Mouse (Mus musculus) brain, embryonic 14.5 days (tissue): ENCODE results near the gene Cnot10.

Experiments
- CTCF ChIP-seq: fragments of 200-500 bp; IDR thresholded peaks from 2 replicates; pipeline ENCODE4 v1.5.1; 2012; ENCODE audit warnings: inconsistent platforms, mild to moderate bottlenecking, moderate library complexity, borderline replicate concordance; ENCODE audit not compliant: insufficient read depth, insufficient read length; ENCODE audit errors: extremely low read depth
- POLR2A ChIP-seq: fragments of 200-500 bp; IDR thresholded peaks from 2 replicates; pipeline ENCODE4 v1.6.1; 2012; ENCODE audit warnings: mild to moderate bottlenecking, inconsistent platforms, borderline replicate concordance; ENCODE audit not compliant: poor library complexity, insufficient read depth, insufficient read length, severe bottlenecking; ENCODE audit errors: extremely low read depth

DNA sequence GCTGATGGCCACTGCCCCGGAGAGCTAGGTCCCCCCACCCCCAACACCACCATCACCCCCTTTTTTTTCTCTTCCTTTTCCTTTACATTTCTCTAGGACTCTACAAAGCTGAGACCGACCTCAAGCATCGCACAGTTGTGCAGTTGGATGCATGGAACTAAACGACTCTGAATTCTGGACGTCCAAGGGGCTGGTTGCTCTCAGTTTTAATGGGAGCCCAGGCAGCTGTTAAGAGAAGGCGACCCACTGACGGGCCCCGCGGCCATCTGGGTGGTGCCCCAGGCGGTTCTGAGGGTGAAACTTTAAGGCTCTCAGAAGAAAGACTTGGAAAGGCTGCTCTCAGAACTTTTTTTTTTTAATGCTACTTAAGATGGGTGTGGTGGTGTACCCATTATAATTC is 75.3 kb downstream of the Cnot10 start:
- TF ChIP-seq POLR2A, result no peak
- no peak for TF ChIP-seq CTCF
